Mouse (Mus musculus) layer of hippocampus, postnatal 36 days (tissue): Measurements from ENCODE around the gene Nfix. TPM values are rescaled to one million over a fixed set of nuclear protein-coding genes. Genes with fewer than 3 reads are reported as not detected.

Experiments used
- DNase-seq, 2 experiments: peaks; one replicate each; pipeline ENCODE4 v3.0.0; 2022
- total RNA-seq, 2 experiments: library from RNA; stranded (reverse); gene quantifications; 2 replicates each; pipeline ENCODE4 v1.2.3; 2021

Nfix gene
- total RNA-seq, 2 experiments from 2014 or later = 387 to 434 TPM

GRCm38 (mm10) chr8:84797971-84798370 is 2.2 kb downstream of the Nfix start:
- peak in 1 of 2 experiments; percentile 57 for DNase-seq

GRCm38 (mm10) chr8:84797256-84797797 is 2.8 kb downstream of the Nfix start:
- DNase-seq = peak in 1 of 2 experiments; percentile 12

- peak in 1 of 2 experiments; percentile 73 for DNase-seq
Measured at GRCm38 (mm10) chr8:84794486-84794885, 5.7 kb downstream of the Nfix start.

- DNase-seq = peak in 1 of 2 experiments; percentile 82
Measured at GRCm38 (mm10) chr8:84793791-84794485, 6.2 kb downstream of the Nfix start.

GRCm38 (mm10) chr8:84793134-84793533 is 7.0 kb downstream of the Nfix start:
- peak in 1 of 2 experiments; percentile 68 for DNase-seq

- DNase-seq = no peak
Measured at GRCm38 (mm10) chr8:84792429-84792947, 7.7 kb downstream of the Nfix start.

GRCm38 (mm10) chr8:84790537-84790936 is 9.6 kb downstream of the Nfix start:
- DNase-seq = no peak

- no peak for DNase-seq
Measured at GRCm38 (mm10) chr8:84789855-84790486, 10.2 kb downstream of the Nfix start.

- DNase-seq = no peak
Measured at GRCm38 (mm10) chr8:84789345-84789744, 10.8 kb downstream of the Nfix start.

- DNase-seq = no peak
Measured at GRCm38 (mm10) chr8:84788896-84789295, 11.2 kb downstream of the Nfix start.

GRCm38 (mm10) chr8:84787523-84788302 is 12.4 kb downstream of the Nfix start:
- no peak for DNase-seq

GRCm38 (mm10) chr8:84786801-84787467 is 13.2 kb downstream of the Nfix start:
- no peak for DNase-seq

GRCm38 (mm10) chr8:84785756-84786677 is 14.1 kb downstream of the Nfix start:
- DNase-seq = no peak

- no peak for DNase-seq
Measured at GRCm38 (mm10) chr8:84785506-84785755, 14.7 kb downstream of the Nfix start.

GRCm38 (mm10) chr8:84784681-84785505 is 15.3 kb downstream of the Nfix start:
- no peak for DNase-seq

- DNase-seq = no peak
Measured at GRCm38 (mm10) chr8:84783919-84784581, 16.1 kb downstream of the Nfix start.

- no peak for DNase-seq
Measured at GRCm38 (mm10) chr8:84783198-84783918, 16.8 kb downstream of the Nfix start.

GRCm38 (mm10) chr8:84782680-84783079 is 17.5 kb downstream of the Nfix start:
- DNase-seq = no peak
